Mouse (Mus musculus): ENCODE results near the gene Kcnj11. TPM values are rescaled to one million over a fixed set of nuclear protein-coding genes. Genes with fewer than 3 reads are reported as not detected.

The Kcnj11 gene
- polyA plus RNA-seq, 1 experiment from 2014 or later = 2.7 TPM

DNA sequence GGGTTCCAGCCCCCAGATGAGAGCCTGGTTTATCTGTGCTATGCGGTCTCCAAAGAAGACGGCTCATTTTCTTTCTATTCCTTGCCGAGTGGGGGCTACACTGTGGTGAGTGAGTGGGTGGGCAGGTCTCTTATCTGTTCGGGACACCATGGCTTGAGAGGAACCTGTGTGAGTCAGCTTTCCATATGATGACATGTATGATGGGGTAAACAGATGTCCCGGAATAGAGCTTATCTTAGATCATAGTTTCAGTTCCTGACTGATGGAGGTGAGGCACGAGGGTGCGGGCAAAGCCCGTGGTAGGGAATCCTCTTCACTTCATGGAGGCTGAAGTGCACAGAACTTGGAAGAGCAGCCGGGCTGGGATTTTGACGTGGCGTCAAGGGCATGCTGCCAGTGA is 54.7 kb downstream of the Kcnj11 start:
- H3K27ac ChIP-seq (replicated peaks) = no peak overlapping the region
- peaks cover 78% of the 10 kb centered on the region for H3K36me3 ChIP-seq
- WGBS = 95% methylated on average over 11 of the region's 11 CpGs
- H3K27me3 ChIP-seq (replicated peaks) = no peaks in the 10 kb centered on the region
- H3K4me2 ChIP-seq = no peak overlapping the region
- H3K4me3 ChIP-seq (replicated peaks) = no peak overlapping the region
- H3K9me3 ChIP-seq (replicated peaks) = no peaks in the 10 kb centered on the region
- no peak overlapping the region for H3K9ac ChIP-seq (replicated peaks)
- no peaks in the 10 kb centered on the region for H3K4me1 ChIP-seq
- no peak for ATAC-seq (ENCODE audit: low FRiP score)

GRCm38 (mm10) chr7:46044106-46044505 is 56.5 kb downstream of the Kcnj11 start:
- Histone ChIP-seq H3K9ac (replicated peaks) (no peak overlapping the region), H3K9me3 (replicated peaks) (no peaks in the 10 kb centered on the region), H3K4me1 (no peaks in the 10 kb centered on the region), H3K4me3 (replicated peaks) (no peak overlapping the region), H3K27me3 (replicated peaks) (no peaks in the 10 kb centered on the region), H3K27ac (replicated peaks) (no peak overlapping the region), H3K4me2 (no peak overlapping the region), H3K36me3 (peaks cover 77% of the 10 kb centered on the region)
- ATAC-seq (ENCODE audit: low FRiP score) = no peak
- 96% methylated on average over 10 of the region's 10 CpGs for WGBS

Other genes with a start within 250 kb of the Kcnj11 start
- gene Kdelr1, start 228.0 kb downstream of the Kcnj11 start, polyA plus RNA-seq (2015; fragmentation: Nextera tagmentation; extraction: Ambion mirVana) = 55.7 and 65.9 TPM in 2 replicates
- gene Grin2d, start 222.4 kb downstream of the Kcnj11 start, polyA plus RNA-seq (2015; fragmentation: Nextera tagmentation; extraction: Ambion mirVana) = 3.2 and 4.2 TPM in 2 replicates
- gene Syngr4, start 204.1 kb downstream of the Kcnj11 start, polyA plus RNA-seq (2015; fragmentation: Nextera tagmentation; extraction: Ambion mirVana) = 0.37 and 0.52 TPM in 2 replicates
- 7.5 and 7.8 TPM in 2 replicates for gene Tmem143, start 203.8 kb downstream of the Kcnj11 start, polyA plus RNA-seq (2015; fragmentation: Nextera tagmentation; extraction: Ambion mirVana)
- 48.2 and 70.1 TPM in 2 replicates for gene Emp3, start 179.4 kb downstream of the Kcnj11 start, polyA plus RNA-seq (2015; fragmentation: Nextera tagmentation; extraction: Ambion mirVana)
- gene Ccdc114, start 176.7 kb downstream of the Kcnj11 start, polyA plus RNA-seq (2015; fragmentation: Nextera tagmentation; extraction: Ambion mirVana) = 5.9 and 6.2 TPM in 2 replicates
- 0.56 and 0.75 TPM in 2 replicates for gene Abcc6, start 70.5 kb downstream of the Kcnj11 start, polyA plus RNA-seq (2015; fragmentation: Nextera tagmentation; extraction: Ambion mirVana)
- gene Nomo1, start 67.1 kb downstream of the Kcnj11 start, polyA plus RNA-seq (2015; fragmentation: Nextera tagmentation; extraction: Ambion mirVana) = 43.6 and 48.0 TPM in 2 replicates
- 11.2 and 12.4 TPM in 2 replicates for gene Abcc8, start 79.3 kb upstream of the Kcnj11 start, polyA plus RNA-seq (2015; fragmentation: Nextera tagmentation; extraction: Ambion mirVana)
- 2.1 and 5.0 TPM in 2 replicates for gene Ush1c, start 137.7 kb upstream of the Kcnj11 start, polyA plus RNA-seq (2015; fragmentation: Nextera tagmentation; extraction: Ambion mirVana)
- gene Otog, start 140.2 kb upstream of the Kcnj11 start, polyA plus RNA-seq (2015; fragmentation: Nextera tagmentation; extraction: Ambion mirVana) = 0.09 TPM in 1 of 2 replicates, not detected in the other